Mouse (Mus musculus): Measurements from ENCODE around the gene Zfp800. TPM values are rescaled to one million over a fixed set of nuclear protein-coding genes. Genes with fewer than 3 reads are reported as not detected.

Gene Zfp800
- 40.5 and 42.0 TPM in 2 replicates for polyA plus RNA-seq (2016; fragmentation: Nextera tagmentation; extraction: Ambion mirVana)

- peak within 1 kb of the TSS; percentile 44 for H3K4me3 ChIP-seq
- H3K9me3 ChIP-seq (replicated peaks): 0 out of 2 replicates have a peak, but pooled peaks cover 4% of the 10 kb centered on the region
- H3K36me3 ChIP-seq: no peaks in the 10 kb centered on the region
- WGBS (ENCODE audit: insufficient replicate concordance): under 1% methylated on average over 33 of the region's 33 CpGs
- H3K27ac ChIP-seq: no peak within 1 kb of the TSS
- H3K27me3 ChIP-seq (replicated peaks): peaks cover 71% of the 10 kb centered on the region
- no peaks in the 10 kb centered on the region for H3K4me1 ChIP-seq
- no peak for ATAC-seq
- H3K9ac ChIP-seq: no peak within 1 kb of the TSS
- H3K4me2 ChIP-seq: peak within 1 kb of the TSS; percentile 57
Measured at GRCm38 (mm10) chr6:28397681-28398203, at the start of gene Zfp800. TSS of gene Zfp800 (minus strand) at chr6:28398005.

- WGBS (ENCODE audit: insufficient replicate concordance): 46% methylated on average over 6 of the region's 6 CpGs
- ATAC-seq: peak; percentile 77
- Histone ChIP-seq H3K4me3 (peak overlapping the region; percentile 23), H3K4me1 (peaks cover 26% of the 10 kb centered on the region), H3K36me3 (peaks cover 15% of the 10 kb centered on the region), H3K27ac (peak overlapping the region; percentile 45), H3K9ac (0 out of 2 replicates have a peak overlapping the region, but pooled peaks have one; percentile 3), H3K27me3 (replicated peaks) (peaks cover under 1% of the 10 kb centered on the region; the same call in 1 of the 2 replicates), H3K9me3 (replicated peaks) (no peaks in the 10 kb centered on the region), H3K4me2 (peak overlapping the region; percentile 54)
Measured at GRCm38 (mm10) chr6:28431538-28431855, 33.7 kb upstream of the Zfp800 start.

GRCm38 (mm10) chr6:28430795-28431537 lies 33.2 kb upstream of the Zfp800 start:
- Histone ChIP-seq H3K4me3 (peak overlapping the region; percentile 23), H3K27me3 (replicated peaks) (no peaks in the 10 kb centered on the region), H3K9me3 (replicated peaks) (no peaks in the 10 kb centered on the region), H3K4me1 (peaks cover 31% of the 10 kb centered on the region), H3K4me2 (peak overlapping the region; percentile 54), H3K9ac (peak overlapping the region; percentile 7; the same call in 1 of the 2 replicates), H3K36me3 (peaks cover 20% of the 10 kb centered on the region), H3K27ac (peak overlapping the region; percentile 45)
- peak; percentile 81 for ATAC-seq
- 53% methylated on average over 10 of the region's 10 CpGs for WGBS (ENCODE audit: insufficient replicate concordance)

GRCm38 (mm10) chr6:28429870-28430269 lies 32.1 kb upstream of the Zfp800 start:
- Histone ChIP-seq H3K4me1 (peaks cover 42% of the 10 kb centered on the region), H3K4me2 (no peak overlapping the region), H3K36me3 (peaks cover 31% of the 10 kb centered on the region), H3K9ac (no peak overlapping the region), H3K27ac (no peak overlapping the region), H3K9me3 (replicated peaks) (no peaks in the 10 kb centered on the region), H3K27me3 (replicated peaks) (no peaks in the 10 kb centered on the region), H3K4me3 (no peak overlapping the region)
- ATAC-seq: no peak
- WGBS (ENCODE audit: insufficient replicate concordance): 83% methylated on average over 11 of the region's 11 CpGs

- Histone ChIP-seq H3K27me3 (replicated peaks) (no peaks in the 10 kb centered on the region), H3K9me3 (replicated peaks) (no peaks in the 10 kb centered on the region), H3K27ac (peak within 1 kb of the TSS; percentile 37; the same call in 1 of the 2 replicates), H3K4me2 (no peak within 1 kb of the TSS), H3K4me3 (no peak within 1 kb of the TSS), H3K9ac (no peak within 1 kb of the TSS), H3K36me3 (peaks cover 33% of the 10 kb centered on the region), H3K4me1 (peaks cover 45% of the 10 kb centered on the region)
- ATAC-seq: no peak
- WGBS (ENCODE audit: insufficient replicate concordance): 71% methylated on average over 3 of the region's 3 CpGs
Measured at GRCm38 (mm10) chr6:28428290-28428689, 30.5 kb upstream of the Zfp800 start, which contains the start of gene Gcc1. TSS of gene Gcc1 (minus strand) at chr6:28428390.

- Histone ChIP-seq H3K27me3 (replicated peaks) (no peaks in the 10 kb centered on the region), H3K4me2 (no peak within 1 kb of the TSS), H3K9me3 (replicated peaks) (no peaks in the 10 kb centered on the region), H3K27ac (peak within 1 kb of the TSS; percentile 94; the same call in 1 of the 2 replicates), H3K9ac (no peak within 1 kb of the TSS), H3K36me3 (peaks cover 33% of the 10 kb centered on the region), H3K4me1 (peaks cover 47% of the 10 kb centered on the region), H3K4me3 (no peak within 1 kb of the TSS)
- WGBS (ENCODE audit: insufficient replicate concordance): 73% methylated on average over 3 of the region's 3 CpGs
- ATAC-seq: no peak
Measured at GRCm38 (mm10) chr6:28427096-28427839, 29.5 kb upstream of the Zfp800 start, which contains the start of gene Fscn3. TSS of gene Fscn3 (plus strand) at chr6:28427789.

GRCm38 (mm10) chr6:28425019-28425418 lies 27.2 kb upstream of the Zfp800 start:
- WGBS (ENCODE audit: insufficient replicate concordance): 60% methylated on average over 6 of the region's 6 CpGs
- H3K4me3 ChIP-seq: peak overlapping the region; percentile 95
- H3K27me3 ChIP-seq (replicated peaks): no peaks in the 10 kb centered on the region
- peaks cover 33% of the 10 kb centered on the region for H3K36me3 ChIP-seq
- H3K9ac ChIP-seq: peak overlapping the region; percentile 96
- H3K9me3 ChIP-seq (replicated peaks): no peaks in the 10 kb centered on the region
- H3K4me2 ChIP-seq: peak overlapping the region; percentile 94
- H3K4me1 ChIP-seq: peaks cover 51% of the 10 kb centered on the region
- H3K27ac ChIP-seq: peak overlapping the region; percentile 94
- ATAC-seq: no peak

GRCm38 (mm10) chr6:28423767-28424695 lies 26.2 kb upstream of the Zfp800 start:
- peak overlapping the region; percentile 94 for H3K27ac ChIP-seq
- peak overlapping the region; percentile 96 for H3K9ac ChIP-seq
- peak; percentile 78 for ATAC-seq
- no peaks in the 10 kb centered on the region for H3K9me3 ChIP-seq (replicated peaks)
- peaks cover 39% of the 10 kb centered on the region for H3K36me3 ChIP-seq
- H3K4me2 ChIP-seq: peak overlapping the region; percentile 94
- H3K4me3 ChIP-seq: peak overlapping the region; percentile 95
- H3K4me1 ChIP-seq: peaks cover 61% of the 10 kb centered on the region
- no peaks in the 10 kb centered on the region for H3K27me3 ChIP-seq (replicated peaks)
- WGBS (ENCODE audit: insufficient replicate concordance): 4% methylated on average over 45 of the region's 46 CpGs

- Histone ChIP-seq H3K36me3 (peaks cover 46% of the 10 kb centered on the region), H3K27ac (peak within 1 kb of the TSS; percentile 94), H3K4me2 (peak within 1 kb of the TSS; percentile 94), H3K9me3 (replicated peaks) (no peaks in the 10 kb centered on the region), H3K4me3 (peak within 1 kb of the TSS; percentile 95), H3K27me3 (replicated peaks) (no peaks in the 10 kb centered on the region), H3K9ac (peak within 1 kb of the TSS; percentile 96), H3K4me1 (peaks cover 62% of the 10 kb centered on the region)
- peak; percentile 47 for ATAC-seq
- WGBS (ENCODE audit: insufficient replicate concordance): 3% methylated on average over 28 of the region's 42 CpGs
Measured at GRCm38 (mm10) chr6:28423313-28423712, 25.5 kb upstream of the Zfp800 start, which contains the start of gene Arf5. TSS of gene Arf5 (plus strand) at chr6:28423560.

- Histone ChIP-seq H3K4me1 (peaks cover 62% of the 10 kb centered on the region), H3K9me3 (replicated peaks) (no peaks in the 10 kb centered on the region), H3K9ac (peak overlapping the region; percentile 96), H3K4me2 (peak overlapping the region; percentile 94), H3K36me3 (peaks cover 49% of the 10 kb centered on the region), H3K27me3 (replicated peaks) (no peaks in the 10 kb centered on the region), H3K27ac (peak overlapping the region; percentile 94), H3K4me3 (peak overlapping the region; percentile 95)
- ATAC-seq: no peak
- WGBS (ENCODE audit: insufficient replicate concordance): 61% methylated on average over 15 of the region's 15 CpGs
Measured at GRCm38 (mm10) chr6:28422651-28423290, 25.0 kb upstream of the Zfp800 start.

Measured in liver, embryonic 12.5 days (tissue).